Mouse (Mus musculus): ENCODE measurements around the gene Il4. TPM values are rescaled to one million over a fixed set of nuclear protein-coding genes. Genes with fewer than 3 reads are reported as not detected.

The Il4 gene
- polyA plus RNA-seq, 1 experiment from 2014 or later = 2.2 TPM

DNA sequence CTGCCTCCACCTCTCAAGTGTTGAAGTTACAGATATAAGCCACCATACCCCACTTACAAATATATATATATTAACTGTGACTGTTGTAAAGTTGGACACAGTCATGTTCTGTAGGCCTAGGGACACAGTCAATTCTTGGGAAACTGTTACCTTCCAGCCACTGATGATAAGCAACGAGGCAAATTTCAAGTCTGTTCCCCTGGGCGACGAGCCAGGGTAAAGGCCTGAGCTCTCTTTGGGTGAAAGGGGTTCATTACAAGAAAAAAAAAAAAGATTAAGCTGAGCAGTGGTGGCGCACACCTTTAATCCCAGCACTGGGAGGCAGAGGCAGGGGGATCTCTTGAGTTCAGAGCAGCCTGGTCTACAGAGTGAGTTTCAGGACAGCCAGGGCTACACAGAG, 1.6 kb upstream of the Il4 start:
- Histone ChIP-seq H3K4me2 (ENCODE audit: low read depth, low read length) (no peak overlapping the region), H3K36me3 (replicated peaks; ENCODE audit: control insufficient read depth, insufficient read depth, low read depth, low read length) (no peaks in the 10 kb centered on the region), H3K27ac (replicated peaks; ENCODE audit: low read depth, low read length) (no peak overlapping the region), H3K9ac (replicated peaks; ENCODE audit: low read length) (no peak overlapping the region), H3K4me1 (ENCODE audit: control insufficient read depth, insufficient read depth, low read length) (no peaks in the 10 kb centered on the region), H3K9me3 (replicated peaks; ENCODE audit: control insufficient read depth, low read length) (no peaks in the 10 kb centered on the region), H3K27me3 (ENCODE audit: control insufficient read depth, insufficient read depth, low read length) (no peaks in the 10 kb centered on the region), H3K4me3 (ENCODE audit: low read depth, low read length) (no peak overlapping the region)
- no peak for ATAC-seq (replicated peaks; ENCODE audit: insufficient number of reproducible peaks, low FRiP score, low TSS enrichment, low read depth)
- no peak for DNase-seq (ENCODE audit: low spot score)
- WGBS = 90% methylated on average over 4 of the region's 4 CpGs

DNA sequence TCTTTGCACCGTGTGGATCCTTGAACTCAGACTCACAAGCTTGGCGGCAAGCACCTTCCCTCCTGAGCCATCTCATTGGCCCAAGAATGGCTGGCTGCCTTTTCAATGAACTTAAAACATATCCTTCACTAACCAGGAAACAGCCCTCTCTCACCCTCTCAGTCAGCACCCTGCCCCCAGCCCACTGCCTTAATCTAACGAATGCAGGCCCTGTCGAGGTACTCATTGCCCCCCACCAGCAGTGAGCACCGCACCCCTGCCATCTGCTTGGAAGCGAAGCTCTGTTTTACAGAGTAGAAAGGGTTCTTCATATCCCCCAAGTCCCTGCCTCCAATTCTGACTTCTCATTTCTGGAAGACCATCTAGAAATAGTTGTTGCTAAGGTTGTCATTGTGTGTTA, 959 bp upstream of the Il4 start:
- Histone ChIP-seq H3K27ac (replicated peaks; ENCODE audit: low read depth, low read length) (no peak overlapping the region), H3K4me1 (ENCODE audit: control insufficient read depth, insufficient read depth, low read length) (no peaks in the 10 kb centered on the region), H3K27me3 (ENCODE audit: control insufficient read depth, insufficient read depth, low read length) (no peaks in the 10 kb centered on the region), H3K4me2 (ENCODE audit: low read depth, low read length) (no peak overlapping the region), H3K9ac (replicated peaks; ENCODE audit: low read length) (no peak overlapping the region), H3K36me3 (replicated peaks; ENCODE audit: control insufficient read depth, insufficient read depth, low read depth, low read length) (no peaks in the 10 kb centered on the region), H3K9me3 (replicated peaks; ENCODE audit: control insufficient read depth, low read length) (no peaks in the 10 kb centered on the region), H3K4me3 (ENCODE audit: low read depth, low read length) (no peak overlapping the region)
- whole genome bisulfite sequencing = 70% methylated on average over 6 of the region's 6 CpGs
- DNase-seq (ENCODE audit: low spot score) = no peak
- no peak for ATAC-seq (replicated peaks; ENCODE audit: insufficient number of reproducible peaks, low FRiP score, low TSS enrichment, low read depth)

DNA sequence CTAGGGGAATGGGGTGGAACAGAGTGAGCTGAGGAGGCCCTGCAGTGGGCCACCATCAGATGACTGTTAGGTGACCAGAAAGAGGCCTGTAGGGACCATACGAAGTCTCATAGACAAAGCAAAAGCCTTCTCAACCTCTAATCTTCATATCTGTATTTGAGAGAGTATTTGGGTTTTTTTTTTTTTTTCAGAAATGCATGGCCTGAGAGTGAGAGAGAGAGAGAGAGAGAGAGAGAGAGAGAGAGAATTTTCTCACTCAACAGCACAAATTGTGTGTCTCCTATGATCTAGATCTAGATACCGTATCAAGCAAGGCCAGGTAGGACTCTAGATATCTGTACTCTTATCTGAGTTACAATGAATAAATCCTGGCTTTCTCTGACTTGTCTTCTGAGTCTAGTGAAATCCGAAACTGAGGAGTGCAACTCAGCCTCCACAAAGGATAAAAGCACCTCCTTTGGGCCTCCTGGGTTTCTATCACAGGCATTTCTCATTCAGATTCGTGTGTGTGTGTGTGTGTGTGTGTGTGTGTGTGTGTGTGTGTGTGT, 833 bp downstream of the Il4 start:
- Histone ChIP-seq H3K4me3 (ENCODE audit: low read depth, low read length) (no peak overlapping the region), H3K27ac (replicated peaks; ENCODE audit: low read depth, low read length) (no peak overlapping the region), H3K36me3 (replicated peaks; ENCODE audit: control insufficient read depth, insufficient read depth, low read depth, low read length) (no peaks in the 10 kb centered on the region), H3K9me3 (replicated peaks; ENCODE audit: control insufficient read depth, low read length) (no peaks in the 10 kb centered on the region), H3K9ac (replicated peaks; ENCODE audit: low read length) (no peak overlapping the region), H3K4me1 (ENCODE audit: control insufficient read depth, insufficient read depth, low read length) (no peaks in the 10 kb centered on the region), H3K4me2 (ENCODE audit: low read depth, low read length) (no peak overlapping the region), H3K27me3 (ENCODE audit: control insufficient read depth, insufficient read depth, low read length) (no peaks in the 10 kb centered on the region)
- DNase-seq (ENCODE audit: low spot score) = no peak
- ATAC-seq (replicated peaks; ENCODE audit: insufficient number of reproducible peaks, low FRiP score, low TSS enrichment, low read depth) = no peak
- 63% methylated on average over 4 of the region's 4 CpGs for WGBS

DNA sequence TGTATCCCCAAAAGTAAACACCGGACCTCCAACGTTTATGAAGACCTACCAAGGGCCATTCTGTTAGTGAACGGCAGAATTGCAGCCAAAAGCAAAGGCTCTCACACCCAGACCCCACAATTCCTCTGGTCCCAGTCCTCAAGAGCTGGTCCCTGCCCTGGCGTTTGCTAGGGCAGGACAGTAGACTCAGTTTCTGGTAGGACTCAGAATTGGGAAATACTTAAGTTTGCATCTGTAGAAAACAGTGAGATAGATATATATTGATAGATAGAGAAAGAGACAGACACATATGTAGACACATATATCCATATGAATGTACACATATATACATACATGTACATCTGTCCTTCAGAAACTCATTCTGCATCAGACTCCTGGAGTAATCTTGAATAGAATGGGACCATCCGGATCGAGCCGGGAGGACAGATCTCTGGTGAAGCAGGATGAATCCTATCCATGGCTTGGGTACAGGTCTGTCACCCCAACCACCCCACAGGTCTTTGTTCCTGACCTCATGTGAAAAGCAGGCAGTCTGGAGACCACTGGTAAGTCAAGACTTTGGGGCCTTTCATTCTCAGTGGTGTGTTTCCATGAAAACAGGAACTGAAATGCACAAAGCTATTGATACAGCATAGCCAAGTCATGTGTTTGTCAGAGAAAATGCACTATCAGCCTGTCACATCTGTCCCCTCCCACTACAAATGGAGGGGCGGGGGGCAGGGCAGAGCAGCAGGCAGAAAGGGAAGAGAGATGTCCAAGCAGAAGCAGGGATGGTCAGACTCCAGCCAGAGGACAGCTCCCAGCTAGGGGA, 1.5 kb downstream of the Il4 start:
- H3K4me2 ChIP-seq (ENCODE audit: low read depth, low read length) = no peak overlapping the region
- ATAC-seq (replicated peaks; ENCODE audit: insufficient number of reproducible peaks, low FRiP score, low TSS enrichment, low read depth) (no peak), DNase-seq (ENCODE audit: low spot score) (no peak)
- H3K36me3 ChIP-seq (replicated peaks; ENCODE audit: control insufficient read depth, insufficient read depth, low read depth, low read length) = no peaks in the 10 kb centered on the region
- no peak overlapping the region for H3K4me3 ChIP-seq (ENCODE audit: low read depth, low read length)
- H3K9me3 ChIP-seq (replicated peaks; ENCODE audit: control insufficient read depth, low read length) = no peaks in the 10 kb centered on the region
- H3K4me1 ChIP-seq (ENCODE audit: control insufficient read depth, insufficient read depth, low read length) = no peaks in the 10 kb centered on the region
- H3K27ac ChIP-seq (replicated peaks; ENCODE audit: low read depth, low read length) = no peak overlapping the region
- no peaks in the 10 kb centered on the region for H3K27me3 ChIP-seq (ENCODE audit: control insufficient read depth, insufficient read depth, low read length)
- no peak overlapping the region for H3K9ac ChIP-seq (replicated peaks; ENCODE audit: low read length)
- 82% methylated on average over 8 of the region's 8 CpGs for WGBS

DNA sequence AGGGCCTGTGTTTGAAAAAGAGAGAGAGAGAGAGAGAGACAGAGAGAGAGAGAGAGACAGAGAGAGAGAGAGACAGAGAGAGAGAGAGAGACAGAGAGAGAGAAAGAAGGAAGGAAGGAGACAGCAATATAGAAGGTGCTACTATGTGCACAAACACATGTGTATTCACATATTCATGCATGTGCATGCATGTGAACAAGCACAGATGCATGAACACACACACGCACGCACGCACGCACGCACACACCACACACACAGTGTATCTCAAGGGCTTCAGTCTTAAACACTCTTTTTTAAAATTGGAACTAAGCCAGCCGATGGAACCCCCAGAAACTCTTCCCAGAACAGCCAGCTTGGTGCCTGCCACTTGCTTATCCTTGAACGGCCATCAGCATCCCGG, 2.9 kb downstream of the Il4 start:
- Histone ChIP-seq H3K9me3 (replicated peaks; ENCODE audit: control insufficient read depth, low read length) (no peaks in the 10 kb centered on the region), H3K9ac (replicated peaks; ENCODE audit: low read length) (no peak overlapping the region), H3K27ac (replicated peaks; ENCODE audit: low read depth, low read length) (no peak overlapping the region), H3K4me1 (ENCODE audit: control insufficient read depth, insufficient read depth, low read length) (no peaks in the 10 kb centered on the region), H3K36me3 (replicated peaks; ENCODE audit: control insufficient read depth, insufficient read depth, low read depth, low read length) (no peaks in the 10 kb centered on the region), H3K4me2 (ENCODE audit: low read depth, low read length) (no peak overlapping the region), H3K27me3 (ENCODE audit: control insufficient read depth, insufficient read depth, low read length) (no peaks in the 10 kb centered on the region), H3K4me3 (ENCODE audit: low read depth, low read length) (no peak overlapping the region)
- WGBS = 93% methylated on average over 8 of the region's 8 CpGs
- no peak for DNase-seq (ENCODE audit: low spot score)
- ATAC-seq (replicated peaks; ENCODE audit: insufficient number of reproducible peaks, low FRiP score, low TSS enrichment, low read depth) = no peak

DNA sequence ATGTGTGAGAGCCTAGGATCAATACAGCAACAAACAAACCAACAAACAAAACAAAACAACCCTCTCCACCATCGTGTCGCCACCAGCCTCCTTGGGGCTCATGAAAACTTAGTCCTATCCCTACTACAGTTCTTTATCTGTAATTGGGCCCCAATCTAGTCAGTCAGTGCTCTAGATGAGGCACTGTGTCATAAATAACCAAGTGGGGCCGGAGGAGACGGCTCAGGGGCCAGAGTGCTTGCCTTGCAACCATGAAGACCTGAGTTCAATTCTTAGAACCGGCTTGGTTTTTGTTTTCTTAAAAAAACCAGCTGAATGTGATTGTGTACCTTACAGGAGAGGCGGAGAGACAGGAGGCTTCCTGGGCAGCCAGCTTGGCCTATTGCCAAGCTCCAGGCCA, 3.3 kb downstream of the Il4 start:
- no peaks in the 10 kb centered on the region for H3K9me3 ChIP-seq (replicated peaks; ENCODE audit: control insufficient read depth, low read length)
- H3K4me3 ChIP-seq (ENCODE audit: low read depth, low read length) = no peak overlapping the region
- no peaks in the 10 kb centered on the region for H3K27me3 ChIP-seq (ENCODE audit: control insufficient read depth, insufficient read depth, low read length)
- no peak overlapping the region for H3K4me2 ChIP-seq (ENCODE audit: low read depth, low read length)
- WGBS = 83% methylated on average over 6 of the region's 6 CpGs
- no peaks in the 10 kb centered on the region for H3K36me3 ChIP-seq (replicated peaks; ENCODE audit: control insufficient read depth, insufficient read depth, low read depth, low read length)
- H3K4me1 ChIP-seq (ENCODE audit: control insufficient read depth, insufficient read depth, low read length) = no peaks in the 10 kb centered on the region
- DNase-seq (ENCODE audit: low spot score) (no peak), ATAC-seq (replicated peaks; ENCODE audit: insufficient number of reproducible peaks, low FRiP score, low TSS enrichment, low read depth) (no peak)
- no peak overlapping the region for H3K9ac ChIP-seq (replicated peaks; ENCODE audit: low read length)
- no peak overlapping the region for H3K27ac ChIP-seq (replicated peaks; ENCODE audit: low read depth, low read length)

DNA sequence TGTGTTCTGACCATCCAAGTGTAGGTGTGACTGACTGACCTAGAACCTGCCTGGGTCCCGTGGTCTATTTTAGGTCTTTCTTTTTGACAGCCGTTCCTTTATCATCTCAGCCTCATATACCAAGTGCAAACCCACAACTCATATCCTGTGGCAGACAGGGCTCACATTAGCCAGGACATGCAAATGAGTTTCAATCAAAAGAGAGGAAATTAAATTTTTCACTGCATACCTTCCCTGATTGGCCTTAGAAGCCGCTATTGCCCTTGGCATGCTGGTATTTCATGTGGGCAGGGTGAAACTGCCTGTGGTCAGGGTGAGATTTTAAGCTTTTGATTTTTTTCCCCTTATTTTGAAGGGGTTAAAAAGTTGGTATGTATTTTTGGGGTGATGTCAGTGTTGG, 8.8 kb downstream of the Il4 start:
- Histone ChIP-seq H3K27ac (replicated peaks; ENCODE audit: low read depth, low read length) (no peak overlapping the region), H3K4me3 (ENCODE audit: low read depth, low read length) (no peak overlapping the region), H3K4me1 (ENCODE audit: control insufficient read depth, insufficient read depth, low read length) (no peaks in the 10 kb centered on the region), H3K9me3 (replicated peaks; ENCODE audit: control insufficient read depth, low read length) (no peaks in the 10 kb centered on the region), H3K9ac (replicated peaks; ENCODE audit: low read length) (no peak overlapping the region), H3K4me2 (ENCODE audit: low read depth, low read length) (no peak overlapping the region), H3K27me3 (ENCODE audit: control insufficient read depth, insufficient read depth, low read length) (no peaks in the 10 kb centered on the region), H3K36me3 (replicated peaks; ENCODE audit: control insufficient read depth, insufficient read depth, low read depth, low read length) (no peaks in the 10 kb centered on the region)
- 79% methylated on average over 3 of the region's 3 CpGs for WGBS
- ATAC-seq (replicated peaks; ENCODE audit: insufficient number of reproducible peaks, low FRiP score, low TSS enrichment, low read depth) (no peak), DNase-seq (ENCODE audit: low spot score) (no peak)

DNA sequence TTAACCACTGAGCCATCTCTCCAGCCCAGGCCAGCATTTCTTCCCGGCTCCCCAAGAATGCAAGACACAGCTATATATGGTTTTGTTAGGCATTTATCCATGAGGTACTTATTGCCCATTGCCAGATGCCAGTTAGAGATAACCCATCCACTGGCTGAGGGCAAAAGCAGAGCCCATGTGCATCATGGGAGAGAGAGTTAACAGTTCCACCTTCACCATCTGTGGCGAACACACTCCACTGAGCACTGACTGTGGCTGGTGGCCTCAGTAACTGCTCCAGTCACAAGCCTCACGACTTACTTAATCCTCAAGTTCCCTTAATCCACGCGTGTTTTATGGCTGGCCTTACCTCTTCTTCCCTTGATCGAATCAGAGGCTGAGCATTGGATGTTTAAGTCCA, 9.2 kb downstream of the Il4 start:
- H3K4me2 ChIP-seq (ENCODE audit: low read depth, low read length) = no peak overlapping the region
- ATAC-seq (replicated peaks; ENCODE audit: insufficient number of reproducible peaks, low FRiP score, low TSS enrichment, low read depth) (no peak), DNase-seq (ENCODE audit: low spot score) (no peak)
- H3K27ac ChIP-seq (replicated peaks; ENCODE audit: low read depth, low read length) = no peak overlapping the region
- H3K9ac ChIP-seq (replicated peaks; ENCODE audit: low read length) = no peak overlapping the region
- H3K36me3 ChIP-seq (replicated peaks; ENCODE audit: control insufficient read depth, insufficient read depth, low read depth, low read length) = no peaks in the 10 kb centered on the region
- H3K4me1 ChIP-seq (ENCODE audit: control insufficient read depth, insufficient read depth, low read length) = no peaks in the 10 kb centered on the region
- H3K4me3 ChIP-seq (ENCODE audit: low read depth, low read length) = no peak overlapping the region
- no peaks in the 10 kb centered on the region for H3K9me3 ChIP-seq (replicated peaks; ENCODE audit: control insufficient read depth, low read length)
- WGBS = 80% methylated on average over 6 of the region's 6 CpGs
- no peaks in the 10 kb centered on the region for H3K27me3 ChIP-seq (ENCODE audit: control insufficient read depth, insufficient read depth, low read length)

Data from embryonic facial prominence, embryonic 11.5 days (tissue).